Mouse (Mus musculus): ENCODE measurements around the gene Crocc2. TPM values are rescaled to one million over a fixed set of nuclear protein-coding genes. Genes with fewer than 3 reads are reported as not detected.

Gene Crocc2
- polyA plus RNA-seq, 1 experiment from 2014 or later: 0.32 TPM

GRCm38 (mm10) chr1:93132676-93133075 is 35.8 kb upstream of the Crocc2 start:
- H3K36me3 ChIP-seq (ENCODE audit: control insufficient read depth, insufficient read depth, low read length): no peaks in the 10 kb centered on the region
- no peaks in the 10 kb centered on the region for H3K9me3 ChIP-seq (ENCODE audit: control insufficient read depth, low read length)
- no peaks in the 10 kb centered on the region for H3K27me3 ChIP-seq (ENCODE audit: control insufficient read depth, insufficient read depth, low read length)
- no peak overlapping the region for H3K4me2 ChIP-seq (ENCODE audit: low read depth, severe bottlenecking)
- H3K4me3 ChIP-seq (ENCODE audit: low read depth, low read length): no peak overlapping the region
- WGBS: 66% methylated on average over 8 of the region's 8 CpGs
- no peak overlapping the region for H3K9ac ChIP-seq (ENCODE audit: low read length)
- H3K4me1 ChIP-seq (ENCODE audit: control insufficient read depth, insufficient read depth, low read length): peaks cover 6% of the 10 kb centered on the region
- no peak for DNase-seq (ENCODE audit: low spot score)
- no peak overlapping the region for H3K27ac ChIP-seq (replicated peaks; ENCODE audit: low read depth, low read length)
- ATAC-seq (ENCODE audit: insufficient number of reproducible peaks, low FRiP score, low TSS enrichment, low read depth): no peak

- H3K4me1 ChIP-seq (ENCODE audit: control insufficient read depth, insufficient read depth, low read length): no peaks in the 10 kb centered on the region
- ATAC-seq (ENCODE audit: insufficient number of reproducible peaks, low FRiP score, low TSS enrichment, low read depth) (no peak), DNase-seq (ENCODE audit: low spot score) (no peak)
- no peak within 1 kb of the TSS for H3K4me3 ChIP-seq (ENCODE audit: low read depth, low read length)
- no peaks in the 10 kb centered on the region for H3K36me3 ChIP-seq (ENCODE audit: control insufficient read depth, insufficient read depth, low read length)
- no peak within 1 kb of the TSS for H3K27ac ChIP-seq (replicated peaks; ENCODE audit: low read depth, low read length)
- no peak within 1 kb of the TSS for H3K4me2 ChIP-seq (ENCODE audit: low read depth, severe bottlenecking)
- no peaks in the 10 kb centered on the region for H3K9me3 ChIP-seq (ENCODE audit: control insufficient read depth, low read length)
- H3K9ac ChIP-seq (ENCODE audit: low read length): no peak within 1 kb of the TSS
- H3K27me3 ChIP-seq (ENCODE audit: control insufficient read depth, insufficient read depth, low read length): no peaks in the 10 kb centered on the region
- 83% methylated on average over 12 of the region's 12 CpGs for WGBS
Measured at GRCm38 (mm10) chr1:93135036-93135526, 33.4 kb upstream of the Crocc2 start, which contains the start of gene Agxt. TSS of gene Agxt (plus strand) at chr1:93135240.

GRCm38 (mm10) chr1:93138534-93138933 is 30.0 kb upstream of the Crocc2 start:
- Histone ChIP-seq H3K4me1 (ENCODE audit: control insufficient read depth, insufficient read depth, low read length) (no peaks in the 10 kb centered on the region), H3K9ac (ENCODE audit: low read length) (no peak overlapping the region), H3K36me3 (ENCODE audit: control insufficient read depth, insufficient read depth, low read length) (no peaks in the 10 kb centered on the region), H3K27ac (replicated peaks; ENCODE audit: low read depth, low read length) (no peak overlapping the region), H3K9me3 (ENCODE audit: control insufficient read depth, low read length) (no peaks in the 10 kb centered on the region), H3K4me3 (ENCODE audit: low read depth, low read length) (no peak overlapping the region), H3K4me2 (ENCODE audit: low read depth, severe bottlenecking) (no peak overlapping the region), H3K27me3 (ENCODE audit: control insufficient read depth, insufficient read depth, low read length) (no peaks in the 10 kb centered on the region)
- 86% methylated on average over 6 of the region's 6 CpGs for WGBS
- DNase-seq (ENCODE audit: low spot score): no peak
- no peak for ATAC-seq (ENCODE audit: insufficient number of reproducible peaks, low FRiP score, low TSS enrichment, low read depth)

- no peak overlapping the region for H3K4me2 ChIP-seq (ENCODE audit: low read depth, severe bottlenecking)
- DNase-seq (ENCODE audit: low spot score) (no peak), ATAC-seq (ENCODE audit: insufficient number of reproducible peaks, low FRiP score, low TSS enrichment, low read depth) (no peak)
- no peak overlapping the region for H3K4me3 ChIP-seq (ENCODE audit: low read depth, low read length)
- no peak overlapping the region for H3K27ac ChIP-seq (replicated peaks; ENCODE audit: low read depth, low read length)
- H3K9me3 ChIP-seq (ENCODE audit: control insufficient read depth, low read length): no peaks in the 10 kb centered on the region
- no peaks in the 10 kb centered on the region for H3K27me3 ChIP-seq (ENCODE audit: control insufficient read depth, insufficient read depth, low read length)
- no peaks in the 10 kb centered on the region for H3K36me3 ChIP-seq (ENCODE audit: control insufficient read depth, insufficient read depth, low read length)
- H3K9ac ChIP-seq (ENCODE audit: low read length): no peak overlapping the region
- no peaks in the 10 kb centered on the region for H3K4me1 ChIP-seq (ENCODE audit: control insufficient read depth, insufficient read depth, low read length)
- WGBS: 84% methylated on average over 7 of the region's 7 CpGs
Measured at GRCm38 (mm10) chr1:93139713-93140112, 28.8 kb upstream of the Crocc2 start.

- Histone ChIP-seq H3K9me3 (ENCODE audit: control insufficient read depth, low read length) (no peaks in the 10 kb centered on the region), H3K4me3 (ENCODE audit: low read depth, low read length) (no peak overlapping the region), H3K36me3 (ENCODE audit: control insufficient read depth, insufficient read depth, low read length) (no peaks in the 10 kb centered on the region), H3K9ac (ENCODE audit: low read length) (no peak overlapping the region), H3K27ac (replicated peaks; ENCODE audit: low read depth, low read length) (no peak overlapping the region), H3K4me1 (ENCODE audit: control insufficient read depth, insufficient read depth, low read length) (no peaks in the 10 kb centered on the region), H3K27me3 (ENCODE audit: control insufficient read depth, insufficient read depth, low read length) (no peaks in the 10 kb centered on the region), H3K4me2 (ENCODE audit: low read depth, severe bottlenecking) (no peak overlapping the region)
- DNase-seq (ENCODE audit: low spot score): no peak
- WGBS: 87% methylated on average over 1 of the region's 1 CpGs
- no peak for ATAC-seq (ENCODE audit: insufficient number of reproducible peaks, low FRiP score, low TSS enrichment, low read depth)
Measured at GRCm38 (mm10) chr1:93142871-93143270, 25.7 kb upstream of the Crocc2 start.

- no peaks in the 10 kb centered on the region for H3K27me3 ChIP-seq (ENCODE audit: control insufficient read depth, insufficient read depth, low read length)
- H3K9me3 ChIP-seq (ENCODE audit: control insufficient read depth, low read length): no peaks in the 10 kb centered on the region
- WGBS: 83% methylated on average over 9 of the region's 9 CpGs
- no peak overlapping the region for H3K9ac ChIP-seq (ENCODE audit: low read length)
- H3K36me3 ChIP-seq (ENCODE audit: control insufficient read depth, insufficient read depth, low read length): no peaks in the 10 kb centered on the region
- no peak overlapping the region for H3K4me3 ChIP-seq (ENCODE audit: low read depth, low read length)
- no peaks in the 10 kb centered on the region for H3K4me1 ChIP-seq (ENCODE audit: control insufficient read depth, insufficient read depth, low read length)
- H3K4me2 ChIP-seq (ENCODE audit: low read depth, severe bottlenecking): no peak overlapping the region
- ATAC-seq (ENCODE audit: insufficient number of reproducible peaks, low FRiP score, low TSS enrichment, low read depth): no peak
- H3K27ac ChIP-seq (replicated peaks; ENCODE audit: low read depth, low read length): no peak overlapping the region
- no peak for DNase-seq (ENCODE audit: low spot score)
Measured at GRCm38 (mm10) chr1:93144176-93144575, 24.3 kb upstream of the Crocc2 start.

GRCm38 (mm10) chr1:93150907-93151661 is 17.4 kb upstream of the Crocc2 start:
- WGBS: 77% methylated on average over 2 of the region's 2 CpGs
- DNase-seq (ENCODE audit: low spot score): no peak
- no peaks in the 10 kb centered on the region for H3K4me1 ChIP-seq (ENCODE audit: control insufficient read depth, insufficient read depth, low read length)
- H3K27me3 ChIP-seq (ENCODE audit: control insufficient read depth, insufficient read depth, low read length): no peaks in the 10 kb centered on the region
- no peaks in the 10 kb centered on the region for H3K36me3 ChIP-seq (ENCODE audit: control insufficient read depth, insufficient read depth, low read length)
- no peak for ATAC-seq (ENCODE audit: insufficient number of reproducible peaks, low FRiP score, low TSS enrichment, low read depth)
- H3K9ac ChIP-seq (ENCODE audit: low read length): no peak overlapping the region
- no peak overlapping the region for H3K27ac ChIP-seq (replicated peaks; ENCODE audit: low read depth, low read length)
- no peak overlapping the region for H3K4me3 ChIP-seq (ENCODE audit: low read depth, low read length)
- H3K9me3 ChIP-seq (ENCODE audit: control insufficient read depth, low read length): no peaks in the 10 kb centered on the region
- no peak overlapping the region for H3K4me2 ChIP-seq (ENCODE audit: low read depth, severe bottlenecking)

- WGBS: 84% methylated on average over 4 of the region's 4 CpGs
- no peak for ATAC-seq (ENCODE audit: insufficient number of reproducible peaks, low FRiP score, low TSS enrichment, low read depth)
Measured at GRCm38 (mm10) chr1:93157566-93157965, 11.0 kb upstream of the Crocc2 start.

GRCm38 (mm10) chr1:93158916-93159315 is 9.6 kb upstream of the Crocc2 start:
- DNase-seq (ENCODE audit: low spot score) (no peak), ATAC-seq (ENCODE audit: insufficient number of reproducible peaks, low FRiP score, low TSS enrichment, low read depth) (no peak)
- H3K36me3 ChIP-seq (ENCODE audit: control insufficient read depth, insufficient read depth, low read length): no peaks in the 10 kb centered on the region
- no peaks in the 10 kb centered on the region for H3K27me3 ChIP-seq (ENCODE audit: control insufficient read depth, insufficient read depth, low read length)
- H3K9ac ChIP-seq (ENCODE audit: low read length): no peak overlapping the region
- no peaks in the 10 kb centered on the region for H3K9me3 ChIP-seq (ENCODE audit: control insufficient read depth, low read length)
- no peak overlapping the region for H3K27ac ChIP-seq (replicated peaks; ENCODE audit: low read depth, low read length)
- no peaks in the 10 kb centered on the region for H3K4me1 ChIP-seq (ENCODE audit: control insufficient read depth, insufficient read depth, low read length)
- H3K4me3 ChIP-seq (ENCODE audit: low read depth, low read length): no peak overlapping the region
- H3K4me2 ChIP-seq (ENCODE audit: low read depth, severe bottlenecking): no peak overlapping the region
- 79% methylated on average over 8 of the region's 8 CpGs for WGBS

More at GRCm38 (mm10) chr1:93157566-93157965, 11.0 kb upstream of the Crocc2 start:
- H3K9me3 ChIP-seq (ENCODE audit: control insufficient read depth, low read length): no peaks in the 10 kb centered on the region
- no peak overlapping the region for H3K4me2 ChIP-seq (ENCODE audit: low read depth, severe bottlenecking)
- no peak overlapping the region for H3K27ac ChIP-seq (replicated peaks; ENCODE audit: low read depth, low read length)
- no peaks in the 10 kb centered on the region for H3K27me3 ChIP-seq (ENCODE audit: control insufficient read depth, insufficient read depth, low read length)
- H3K4me3 ChIP-seq (ENCODE audit: low read depth, low read length): no peak overlapping the region
- no peak for DNase-seq (ENCODE audit: low spot score)
- H3K4me1 ChIP-seq (ENCODE audit: control insufficient read depth, insufficient read depth, low read length): no peaks in the 10 kb centered on the region
- no peak overlapping the region for H3K9ac ChIP-seq (ENCODE audit: low read length)
- no peaks in the 10 kb centered on the region for H3K36me3 ChIP-seq (ENCODE audit: control insufficient read depth, insufficient read depth, low read length)
